Mouse (Mus musculus) C2C12 (cell line): Measurements from ENCODE around the gene Dus1l. TPM values are rescaled to one million over a fixed set of nuclear protein-coding genes. Genes with fewer than 3 reads are reported as not detected.
A peak's percentile ranks its signal among the peaks of the same experiment; 100 is the strongest.
"Not testable (repeated sequence)": the region's sequence is repeated elsewhere in the genome, so short reads cannot be mapped to it uniquely, and the experiment has no call there.

Experiments used
- H3K27me3 ChIP-seq: one replicate; pipeline ENCODE4 v1.6.1; 2011; ENCODE audit not compliant: control insufficient read depth, insufficient read depth, insufficient read length
- H3K36me3 ChIP-seq: one replicate; pipeline ENCODE4 v1.6.1; 2011; ENCODE audit not compliant: control insufficient read depth, insufficient read depth
- H3K4me3 ChIP-seq: one replicate; pipeline ENCODE4 v1.5.1; 2011; ENCODE audit warnings: mild to moderate bottlenecking, control low read depth; ENCODE audit not compliant: poor library complexity, insufficient read depth, severe bottlenecking
- H3K79me2 ChIP-seq: one replicate; pipeline ENCODE4 v1.6.1; 2011; ENCODE audit not compliant: control insufficient read depth, insufficient read depth
- H3K79me3 ChIP-seq: one replicate; pipeline ENCODE4 v1.6.1; 2011; ENCODE audit warnings: low read depth, control low read depth
- H3ac ChIP-seq: one replicate; pipeline ENCODE3; 2011; ENCODE audit warnings: low read depth; ENCODE audit not compliant: control insufficient read depth, insufficient read length
- CEBPB ChIP-seq: IDR thresholded peaks from one replicate; pipeline ENCODE4 v1.6.1; 2011; ENCODE audit warnings: low read depth, mild to moderate bottlenecking, control low read depth, moderate library complexity
- CTCF ChIP-seq: IDR thresholded peaks from one replicate; pipeline ENCODE4 v1.5.1; 2011; ENCODE audit not compliant: control insufficient read depth, insufficient read depth, insufficient read length
- FOSL1 ChIP-seq: IDR thresholded peaks from one replicate; pipeline ENCODE4 v1.8.0; 2011; ENCODE audit warnings: mild to moderate bottlenecking, low read length; ENCODE audit not compliant: poor library complexity, insufficient read depth, severe bottlenecking
- MAX ChIP-seq: IDR thresholded peaks from one replicate; pipeline ENCODE4 v1.6.1; 2011; ENCODE audit warnings: mild to moderate bottlenecking, control low read depth
- MYOD1 ChIP-seq: IDR thresholded peaks from one replicate; pipeline ENCODE4 v1.6.1; 2011; ENCODE audit warnings: low read depth; ENCODE audit not compliant: control insufficient read depth, insufficient read length
- MYOG ChIP-seq: IDR thresholded peaks from one replicate; pipeline ENCODE4 v1.6.1; 2011; ENCODE audit not compliant: control insufficient read depth, insufficient read length; ENCODE audit errors: extremely low read depth
- USF1 ChIP-seq: IDR thresholded peaks from one replicate; pipeline ENCODE4 v1.6.1; 2011; ENCODE audit warnings: low read depth, mild to moderate bottlenecking, control low read depth, moderate library complexity
- long read RNA-seq, 2 experiments: library from polyadenylated mRNA; unstranded; transcript quantifications; one replicate each; pipeline ENCODE4 v2.0.0; 2019 to 2020
- polyA plus RNA-seq: library from polyadenylated mRNA; unstranded; fragments of >200 nt; fragmentation: generic; extraction: Trizol; gene quantifications from one replicate; pipeline ENCODE4 v1.2.1, GENCODE M21; 2012; ENCODE audit warnings: missing spikeins

Dus1l gene
- 64.7 TPM for polyA plus RNA-seq
- long read RNA-seq, experiment 1, partial matches to known transcripts: 7 of 65 reads
- long read RNA-seq, experiment 1, other reads (novel, unspliced or antisense): 55 of 65 reads
- long read RNA-seq, experiment 2, partial matches to known transcripts: 59 of 555 reads
- long read RNA-seq, experiment 2, other reads (novel, unspliced or antisense): 496 of 555 reads

DNA sequence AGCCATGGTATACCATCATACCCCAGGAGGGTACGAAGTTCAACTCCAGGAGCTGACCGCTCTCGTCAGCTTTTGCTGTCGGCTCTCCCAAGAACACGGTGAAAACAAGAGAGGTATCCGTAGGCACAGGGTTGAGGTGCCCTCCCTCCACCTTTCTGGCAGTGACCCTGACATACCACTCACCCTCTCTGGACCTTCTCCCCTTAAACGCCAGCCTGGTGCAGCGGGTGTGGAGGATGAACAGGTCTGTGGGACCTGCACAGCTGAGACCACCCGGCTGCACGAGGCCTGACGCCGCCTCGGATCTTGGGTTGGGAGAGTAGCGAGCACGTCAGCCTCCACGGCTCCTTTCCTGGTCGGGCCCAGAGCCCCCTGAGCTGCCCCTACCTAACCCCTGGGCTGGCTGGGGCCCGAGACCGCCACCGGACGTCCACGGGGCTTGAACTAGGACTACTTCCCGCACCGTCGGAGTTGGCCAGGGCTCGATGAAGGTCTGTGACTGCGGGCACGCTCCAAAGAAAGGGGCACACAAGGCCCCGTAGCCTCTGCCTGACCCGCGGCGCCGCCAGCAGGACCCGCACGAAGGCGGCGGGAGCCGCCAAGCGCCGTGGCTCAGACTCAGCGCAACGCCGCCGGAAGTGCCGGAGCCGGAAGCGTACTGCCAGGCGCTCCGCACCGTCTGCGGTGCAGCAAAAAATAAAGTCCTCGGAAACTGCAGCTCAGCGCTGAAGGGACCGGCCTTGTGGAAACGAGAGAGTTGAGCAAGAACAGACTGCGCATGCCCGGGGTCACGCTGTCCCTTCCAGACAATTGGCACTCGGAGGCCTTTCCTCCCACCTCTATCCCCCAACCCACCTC is at the start of gene Dus1l:
Gene Dus1l (minus strand): TSS at position 648 of the 858 bp plus-strand sequence.
- peaks cover 20% of the 10 kb centered on the region for H3K79me3 ChIP-seq
- peak within 1 kb of the TSS; percentile 82 for H3ac ChIP-seq
- H3K4me3 ChIP-seq: peak within 1 kb of the TSS; percentile 99
- peaks cover 37% of the 10 kb centered on the region for H3K36me3 ChIP-seq
- no peaks in the 10 kb centered on the region for H3K27me3 ChIP-seq
- TF ChIP-seq MAX (peak; percentile 83), USF1 (peak; percentile 13), FOSL1 (no peak), CEBPB (peak; percentile 64), MYOD1 (no peak)
- peaks cover 28% of the 10 kb centered on the region for H3K79me2 ChIP-seq

- Histone ChIP-seq H3K79me3 (no peaks in the 10 kb centered on the region), H3K36me3 (no peaks in the 10 kb centered on the region), H3ac (no peak overlapping the region), H3K79me2 (no peaks in the 10 kb centered on the region), H3K4me3 (no peak overlapping the region), H3K27me3 (no peaks in the 10 kb centered on the region)
- no peak for TF ChIP-seq USF1
Observed at GRCm38 (mm10) chr11:120844329-120844728, 48.1 kb upstream of the Dus1l start.

DNA sequence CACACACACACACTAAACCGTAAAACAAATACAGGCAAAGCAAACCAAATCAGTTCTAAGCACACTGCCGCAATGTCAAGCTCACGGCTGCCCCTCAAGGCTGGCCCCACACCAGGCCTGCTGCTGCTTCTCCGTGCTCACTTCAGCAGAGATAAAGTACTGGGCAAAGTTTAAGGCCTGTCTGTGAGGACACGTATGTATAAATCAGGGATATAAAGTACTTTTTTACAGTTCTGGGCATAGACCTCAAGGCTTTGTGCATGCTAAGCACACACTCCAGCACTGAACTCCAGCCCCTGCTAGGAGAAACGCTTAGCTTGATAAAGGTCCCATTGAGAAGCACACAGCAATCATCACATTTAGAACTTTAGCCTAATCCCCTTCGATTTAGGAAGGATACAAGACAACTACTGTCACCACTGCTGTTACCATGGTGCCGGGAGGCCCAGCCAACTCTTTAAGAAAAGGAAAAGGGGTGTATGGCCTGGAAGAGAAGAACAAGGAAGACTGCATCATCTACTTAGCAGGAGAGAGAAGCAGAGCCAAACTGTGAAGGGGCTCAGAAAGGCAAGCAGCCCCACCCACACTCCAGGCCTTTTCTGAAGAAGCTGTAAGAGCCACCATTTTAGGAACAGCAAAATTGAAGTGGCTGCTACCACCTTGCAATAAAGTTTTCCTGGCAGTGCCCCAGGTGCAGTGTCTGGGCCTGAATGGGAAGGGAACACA is 37.5 kb upstream of the Dus1l start:
- Histone ChIP-seq H3K4me3 (no peak overlapping the region), H3ac (no peak overlapping the region), H3K27me3 (no peaks in the 10 kb centered on the region), H3K79me2 (no peaks in the 10 kb centered on the region), H3K79me3 (no peaks in the 10 kb centered on the region), H3K36me3 (no peaks in the 10 kb centered on the region)
- TF ChIP-seq MYOG: no peak
- TF ChIP-seq CEBPB: no peak
- TF ChIP-seq MYOD1: no peak
- no peak for TF ChIP-seq USF1
- no peak for TF ChIP-seq FOSL1
- TF ChIP-seq MAX: no peak
- TF ChIP-seq CTCF: no peak

DNA sequence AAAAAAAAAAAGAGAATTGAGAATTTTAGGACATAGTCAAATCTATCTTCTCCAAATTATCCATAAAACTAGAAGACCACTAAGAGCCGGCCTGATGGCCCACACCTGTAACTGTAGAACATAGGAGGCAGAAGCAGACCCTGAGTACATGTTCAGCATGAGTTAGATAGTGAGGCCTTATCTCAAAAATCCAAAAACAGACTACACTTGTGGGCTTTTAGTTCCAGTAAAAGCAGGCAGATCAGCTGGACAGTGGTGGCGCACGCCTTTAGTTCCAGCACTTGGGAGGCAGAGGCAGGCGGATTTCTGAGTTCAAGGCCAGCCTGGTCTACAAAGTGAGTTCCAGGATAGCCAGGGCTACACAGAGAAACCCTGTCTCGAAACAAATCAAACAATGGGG is 36.8 kb upstream of the Dus1l start:
- H3K4me3 ChIP-seq, H3K79me3 ChIP-seq, H3K27me3 ChIP-seq: not testable (repeated sequence)

GRCm38 (mm10) chr11:120831659-120832440 is 35.6 kb upstream of the Dus1l start:
- Histone ChIP-seq H3K79me3 (no peaks in the 10 kb centered on the region), H3K36me3 (no peaks in the 10 kb centered on the region), H3K79me2 (no peaks in the 10 kb centered on the region), H3K4me3 (no peak overlapping the region), H3K27me3 (no peaks in the 10 kb centered on the region), H3ac (no peak overlapping the region)
- TF ChIP-seq FOSL1 (no peak), MYOD1 (no peak), CTCF (no peak), MYOG (no peak), CEBPB (no peak), USF1 (no peak), MAX (no peak)

More for the DNA sequence above, 36.8 kb upstream of the Dus1l start:
- H3ac ChIP-seq, H3K79me2 ChIP-seq, H3K36me3 ChIP-seq: not testable (repeated sequence)

- Histone ChIP-seq H3K79me2 (no peaks in the 10 kb centered on the region), H3K4me3 (no peak overlapping the region), H3ac (no peak overlapping the region), H3K36me3 (no peaks in the 10 kb centered on the region), H3K27me3 (no peaks in the 10 kb centered on the region), H3K79me3 (no peaks in the 10 kb centered on the region)
- TF ChIP-seq CTCF: no peak
- no peak for TF ChIP-seq USF1
- no peak for TF ChIP-seq MYOG
- no peak for TF ChIP-seq MYOD1
- no peak for TF ChIP-seq MAX
- TF ChIP-seq FOSL1: no peak
- no peak for TF ChIP-seq CEBPB
Observed at GRCm38 (mm10) chr11:120830686-120831085, 34.5 kb upstream of the Dus1l start.
